Mouse (Mus musculus) 416B (cell line): ENCODE measurements around the gene Rag1.

ENCODE experiments used
- DNase-seq: peaks from one replicate; pipeline ENCODE4 v3.0.0; 2011; ENCODE audit warnings: low read depth

Gene Rag1

GRCm38 (mm10) chr2:101649114-101649671, at the start of gene Rag1, which contains the start of gene B230118H07Rik:
Rag1 (minus strand) TSS chr2:101649501.
B230118H07Rik (minus strand) TSS chr2:101649532.
- DNase-seq = no peak

DNA sequence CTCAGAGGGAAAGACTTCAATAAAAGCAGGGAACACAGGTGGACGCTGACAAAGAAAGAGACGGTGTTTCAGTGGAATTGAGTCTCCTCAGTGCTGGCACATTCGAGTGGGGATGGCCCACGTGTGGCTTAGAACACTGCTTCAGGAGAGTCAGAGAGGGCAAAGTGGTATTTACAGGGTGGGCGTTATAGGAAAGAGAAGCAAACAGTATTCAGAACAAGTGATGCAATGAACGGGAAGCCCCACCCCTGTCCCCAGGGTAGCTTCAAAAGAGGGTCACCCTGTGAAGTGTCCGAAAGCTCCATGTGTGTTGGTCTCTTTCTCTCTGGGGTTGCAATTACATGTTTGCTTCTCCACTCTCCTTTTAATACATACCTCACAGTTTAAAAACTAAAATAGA, 46.3 kb upstream of the Rag1 start:
- no peak for DNase-seq

DNA sequence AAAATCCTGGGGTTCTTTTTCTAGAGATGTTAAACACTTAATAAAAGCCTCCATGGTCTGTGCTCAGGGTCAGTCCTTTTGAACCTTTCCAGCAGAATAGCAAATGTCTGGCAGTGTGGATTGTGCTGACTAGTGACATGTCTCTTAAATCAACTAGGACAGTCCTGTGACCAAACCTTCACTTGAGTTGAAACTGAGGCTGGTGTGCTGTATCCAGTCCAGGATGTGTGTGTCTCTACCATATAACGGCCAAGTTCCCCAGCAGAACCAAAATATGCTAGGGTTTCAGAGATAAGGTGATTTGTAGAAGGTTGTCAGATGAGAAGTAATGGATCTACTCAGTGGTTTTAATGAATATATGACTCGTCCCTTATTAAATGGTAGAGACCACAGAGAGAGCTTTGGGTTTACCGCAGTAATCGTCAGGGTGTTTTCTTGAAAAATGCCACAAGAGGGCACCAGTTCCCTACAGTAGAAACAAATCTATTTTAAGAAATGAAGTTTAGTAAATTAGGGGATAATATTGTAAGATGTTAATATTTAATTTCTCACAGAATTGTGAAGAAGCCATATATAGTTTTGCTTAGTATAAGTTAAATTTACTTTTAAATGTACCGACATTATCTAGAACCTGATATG, 44.4 kb upstream of the Rag1 start:
- DNase-seq = peak; percentile 49

- DNase-seq = no peak
Measured at GRCm38 (mm10) chr2:101693043-101693442, 43.7 kb upstream of the Rag1 start.

- DNase-seq = no peak
Measured at GRCm38 (mm10) chr2:101690252-101690827, 41.0 kb upstream of the Rag1 start.

- DNase-seq = no peak
Measured at GRCm38 (mm10) chr2:101688011-101688410, 38.7 kb upstream of the Rag1 start.

GRCm38 (mm10) chr2:101684421-101684820, 35.1 kb upstream of the Rag1 start:
- DNase-seq = no peak

- peak; percentile 34 for DNase-seq
Measured at GRCm38 (mm10) chr2:101679164-101679784, 30.0 kb upstream of the Rag1 start.

GRCm38 (mm10) chr2:101678236-101679021, 29.1 kb upstream of the Rag1 start, which contains the start of gene Traf6:
Traf6 (plus strand) TSS chr2:101678429.
- DNase-seq = peak; percentile 87

GRCm38 (mm10) chr2:101673547-101673946, 24.2 kb upstream of the Rag1 start:
- no peak for DNase-seq

- no peak for DNase-seq
Measured at GRCm38 (mm10) chr2:101668751-101669150, 19.4 kb upstream of the Rag1 start.

DNA sequence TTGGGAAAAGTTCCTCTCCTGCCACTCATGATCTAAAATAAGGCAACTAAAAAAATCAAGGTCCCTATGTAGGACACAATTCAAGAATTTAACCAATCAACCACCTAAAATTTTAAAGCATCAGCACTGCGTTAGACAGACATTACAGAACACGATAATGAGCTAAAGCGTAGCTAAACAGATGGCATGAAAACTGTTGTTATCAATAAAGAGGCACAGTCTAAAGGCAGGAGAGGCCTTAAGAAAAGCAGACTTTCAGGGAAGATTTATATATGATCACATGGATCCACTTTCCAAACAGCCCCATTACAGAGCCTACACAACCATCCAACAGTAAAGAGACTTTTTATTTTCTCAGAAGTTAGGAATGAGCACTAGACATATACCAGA, 16.4 kb upstream of the Rag1 start:
- no peak for DNase-seq

GRCm38 (mm10) chr2:101665058-101665702, 15.9 kb upstream of the Rag1 start:
- DNase-seq = peak; percentile 72

DNA sequence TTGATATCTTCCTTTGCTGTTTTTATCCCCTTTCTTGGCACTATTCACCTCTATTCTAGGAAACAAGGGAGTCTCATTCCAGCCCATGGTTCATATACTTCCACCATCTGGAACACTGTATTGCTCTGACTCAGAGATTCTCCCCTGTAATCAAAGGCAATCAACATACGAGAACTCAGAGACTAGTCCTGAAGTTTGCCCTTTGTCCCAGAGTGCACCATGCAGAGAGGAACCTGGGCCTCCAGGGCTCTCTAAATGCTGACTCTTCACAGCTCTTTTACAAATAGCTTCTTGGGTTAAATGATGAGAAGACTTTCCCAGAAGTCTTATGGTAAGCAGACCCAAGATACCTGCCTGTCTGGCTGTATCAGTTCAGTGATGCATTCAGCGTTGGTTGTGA, 11.2 kb upstream of the Rag1 start:
- no peak for DNase-seq

GRCm38 (mm10) chr2:101652921-101653597, 3.8 kb upstream of the Rag1 start:
- DNase-seq = peak; percentile 68

DNA sequence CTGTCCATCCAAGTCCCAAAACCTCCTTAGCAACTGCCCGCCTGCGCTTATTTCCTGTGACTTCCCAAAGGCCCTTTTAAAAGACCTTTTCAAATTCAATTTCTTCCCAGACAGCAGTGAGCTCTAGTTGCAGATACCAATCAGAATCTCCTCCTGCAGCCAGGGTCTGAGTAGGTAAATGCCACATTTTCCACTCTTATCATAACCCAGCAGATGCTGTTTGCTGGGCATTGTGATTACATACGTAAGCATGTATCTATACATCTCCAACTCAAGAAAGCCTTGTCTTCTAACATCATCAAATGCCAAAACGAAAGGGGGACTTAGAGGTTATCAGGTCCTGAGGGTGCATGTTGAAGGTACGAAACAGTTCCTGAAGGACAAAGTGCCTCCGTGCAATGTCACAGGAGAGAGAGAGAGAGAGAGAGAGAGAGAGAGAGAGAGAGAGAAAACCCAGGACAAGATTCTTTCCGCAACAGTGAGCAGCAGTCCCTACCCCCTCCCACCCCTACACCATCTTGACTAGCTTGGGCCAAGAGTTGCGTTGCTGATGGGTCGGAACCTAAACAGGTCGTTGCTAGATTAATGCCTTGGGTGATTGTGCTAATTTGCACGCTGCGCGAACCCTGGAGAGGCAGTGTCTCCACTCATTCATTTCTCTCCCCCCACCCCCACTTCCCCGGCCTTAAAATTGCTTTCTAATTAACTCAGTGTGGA, 3.1 kb upstream of the Rag1 start:
- no peak for DNase-seq

- no peak for DNase-seq
Measured at GRCm38 (mm10) chr2:101650446-101650845, 1.1 kb upstream of the Rag1 start.

DNA sequence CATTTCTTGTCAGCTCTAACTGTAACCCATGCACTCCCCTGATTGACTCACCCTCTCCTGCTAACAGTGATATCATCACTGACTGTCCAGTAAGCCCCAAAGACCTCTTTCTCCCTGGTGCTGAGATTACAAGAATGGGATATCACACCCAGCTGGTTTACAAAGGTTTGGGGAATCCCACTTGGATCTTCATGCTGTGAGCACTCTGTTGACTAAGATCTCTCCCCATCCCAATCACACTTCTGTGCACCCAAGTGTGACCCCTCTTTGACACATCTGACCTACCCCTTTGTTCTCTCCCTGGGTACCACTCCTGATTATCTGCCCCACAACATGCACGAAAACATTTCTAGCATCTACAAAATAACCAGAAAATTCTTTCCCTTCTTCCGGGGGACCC, 940 bp downstream of the Rag1 start:
- DNase-seq = no peak

GRCm38 (mm10) chr2:101645841-101646240, 3.5 kb downstream of the Rag1 start:
- DNase-seq = no peak

DNA sequence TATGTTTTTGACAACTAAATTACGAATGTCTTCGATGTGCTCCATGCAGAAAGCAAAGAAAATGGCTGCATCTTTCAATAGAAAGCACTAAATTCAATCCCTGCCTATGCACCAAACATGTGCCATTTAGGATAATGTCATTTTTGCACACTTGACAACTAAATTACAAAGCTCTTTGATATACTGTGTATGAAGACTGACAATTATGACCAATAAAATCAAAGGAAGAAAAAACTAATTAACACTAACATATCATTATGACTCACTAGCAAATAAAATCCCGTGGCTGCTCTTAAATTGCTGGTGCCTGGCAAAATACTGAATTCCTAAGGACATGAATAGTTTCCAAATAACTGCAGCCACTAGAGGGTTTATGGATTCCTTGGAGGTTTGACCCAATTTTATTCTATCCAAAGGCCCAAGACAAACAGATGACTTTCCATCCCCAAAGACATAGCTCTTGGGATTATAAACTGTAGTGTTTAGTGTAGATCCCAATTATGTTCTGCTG, 9.4 kb downstream of the Rag1 start:
- no peak for DNase-seq
